Mouse (Mus musculus) R1 (cell line): ENCODE measurements at regions not wholly inside any gene's neighbourhood (a gene's known extent, or its start where the extent isn't known, plus 50 kb on each side); places are given as distances from the start of the nearest gene placed in this dataset.
"Not testable (repeated sequence)": the region's sequence is repeated elsewhere in the genome, so short reads cannot be mapped to it uniquely, and the experiment has no call there.

Experiments used
- DNase-seq: peaks from one replicate; pipeline ENCODE4 v3.0.0-alpha.2; 2018; ENCODE audit warnings: low read depth, low spot score

DNA sequence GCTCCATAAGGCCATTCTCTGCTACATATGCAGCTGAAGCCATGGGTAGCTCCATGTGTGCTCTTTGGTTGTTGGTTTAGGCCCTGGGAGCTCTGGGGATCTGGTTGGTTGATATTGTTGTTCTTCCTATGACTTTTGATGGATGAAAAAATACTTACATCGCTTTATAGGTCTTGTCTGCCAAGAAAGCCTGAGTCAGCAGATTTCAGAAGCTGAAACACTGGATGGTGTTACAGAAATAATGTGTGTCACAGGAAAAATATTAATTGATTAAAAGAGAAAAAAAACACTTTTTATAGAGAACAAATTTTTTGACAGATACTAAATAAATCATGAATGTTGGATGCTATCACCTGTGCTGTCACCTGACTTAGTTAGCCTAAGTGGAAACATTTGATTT is 52.4 kb upstream of the Plxna2 start:
- DNase-seq, result no peak

DNA sequence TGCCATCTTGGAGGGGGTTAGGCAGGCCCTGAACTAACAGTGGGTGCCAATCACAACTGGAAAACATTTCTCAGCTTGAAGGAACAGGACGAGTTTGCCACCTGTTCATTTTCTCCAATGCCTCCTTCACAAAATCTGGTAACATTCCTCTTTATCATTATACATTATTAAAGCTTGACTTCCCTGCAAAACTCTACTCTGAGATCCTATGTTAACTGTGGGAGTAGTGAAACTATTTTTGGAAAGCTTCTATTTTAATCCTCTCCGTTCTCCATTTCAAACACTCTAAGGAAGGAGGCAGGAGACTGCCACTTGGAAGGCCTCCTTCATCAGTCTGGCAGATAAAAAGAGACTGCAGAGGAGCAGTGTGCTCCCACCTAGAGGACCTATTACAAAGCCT is 54.1 kb upstream of the Plxna2 start:
- no peak for DNase-seq

DNA sequence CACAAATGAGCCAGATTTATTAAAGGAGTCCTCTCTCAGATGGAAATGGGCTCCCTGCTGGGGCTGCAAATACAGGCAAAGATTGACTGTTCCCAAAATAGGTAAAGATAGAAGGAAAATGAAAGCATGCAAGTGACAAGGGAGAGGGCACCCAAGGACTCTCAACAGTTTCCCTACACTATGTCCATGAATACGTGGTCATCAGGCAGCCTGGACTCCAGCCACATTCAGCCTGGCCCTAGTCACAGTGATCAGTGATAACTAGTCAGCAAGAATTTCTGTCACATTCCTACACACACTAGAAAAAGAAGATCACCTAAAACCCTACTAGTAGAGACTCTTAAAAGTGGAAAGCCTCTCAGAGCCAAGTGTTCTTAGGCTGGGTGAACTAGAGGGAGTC is 56.9 kb upstream of the Plxna2 start:
- DNase-seq, result no peak

DNA sequence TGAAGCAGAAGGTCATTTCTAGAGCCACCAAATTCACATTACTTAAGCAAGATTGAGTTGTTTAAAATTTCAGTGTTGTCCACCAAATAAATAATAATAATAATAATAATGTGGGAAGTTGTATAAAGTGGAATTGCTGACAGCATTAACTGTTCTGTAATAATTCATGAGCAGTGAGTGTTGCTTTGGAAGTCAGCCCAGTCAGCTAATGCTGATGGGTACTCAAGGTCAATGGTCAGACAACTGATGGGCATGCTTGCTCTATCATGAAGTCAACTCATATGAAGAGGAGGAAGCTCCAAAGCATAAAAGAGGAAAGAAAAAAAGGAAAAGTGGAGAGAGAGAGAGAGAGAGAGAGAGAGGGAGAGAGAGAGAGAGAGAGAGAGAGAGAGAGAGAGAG is 69.4 kb upstream of the Plxna2 start:
- no peak for DNase-seq

DNA sequence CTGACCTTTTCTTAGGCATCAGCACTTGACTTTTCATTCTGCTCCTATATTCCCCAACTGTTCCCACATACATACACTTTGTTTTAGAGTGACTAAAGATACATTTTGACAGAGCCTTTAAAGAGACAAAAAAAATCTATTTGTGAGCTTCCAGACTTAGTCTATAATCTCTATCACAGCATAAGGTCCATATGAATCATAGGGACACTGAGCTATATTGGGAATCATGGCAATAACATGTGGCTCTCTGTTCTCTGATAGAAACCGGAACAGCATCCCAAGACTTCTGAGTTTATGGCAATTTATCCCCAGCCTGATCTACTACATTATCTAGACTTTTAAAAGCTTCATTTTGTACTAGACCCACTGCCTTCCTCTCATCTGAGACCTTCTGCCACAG is 69.8 kb upstream of the Plxna2 start:
- no peak for DNase-seq

DNA sequence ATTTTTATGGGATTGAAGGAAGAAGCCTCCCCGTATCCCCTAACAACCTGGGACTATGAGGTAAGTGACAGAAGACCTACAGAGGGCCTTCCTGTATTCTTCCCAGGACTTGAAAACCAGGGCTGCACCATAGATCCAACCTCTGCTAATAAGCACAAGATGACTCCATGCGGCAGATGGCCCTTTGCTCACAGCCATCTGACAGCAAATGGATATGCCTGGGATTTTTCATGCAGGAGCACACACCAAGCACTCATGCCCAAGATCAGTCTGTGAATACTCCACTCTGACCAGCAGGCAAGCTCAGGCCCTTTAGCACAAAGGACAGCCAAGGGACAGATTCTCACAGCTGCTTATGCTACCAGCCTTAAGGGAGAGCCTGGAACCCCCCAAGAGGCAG is 77.1 kb upstream of the Plxna2 start:
- DNase-seq, result no peak

DNA sequence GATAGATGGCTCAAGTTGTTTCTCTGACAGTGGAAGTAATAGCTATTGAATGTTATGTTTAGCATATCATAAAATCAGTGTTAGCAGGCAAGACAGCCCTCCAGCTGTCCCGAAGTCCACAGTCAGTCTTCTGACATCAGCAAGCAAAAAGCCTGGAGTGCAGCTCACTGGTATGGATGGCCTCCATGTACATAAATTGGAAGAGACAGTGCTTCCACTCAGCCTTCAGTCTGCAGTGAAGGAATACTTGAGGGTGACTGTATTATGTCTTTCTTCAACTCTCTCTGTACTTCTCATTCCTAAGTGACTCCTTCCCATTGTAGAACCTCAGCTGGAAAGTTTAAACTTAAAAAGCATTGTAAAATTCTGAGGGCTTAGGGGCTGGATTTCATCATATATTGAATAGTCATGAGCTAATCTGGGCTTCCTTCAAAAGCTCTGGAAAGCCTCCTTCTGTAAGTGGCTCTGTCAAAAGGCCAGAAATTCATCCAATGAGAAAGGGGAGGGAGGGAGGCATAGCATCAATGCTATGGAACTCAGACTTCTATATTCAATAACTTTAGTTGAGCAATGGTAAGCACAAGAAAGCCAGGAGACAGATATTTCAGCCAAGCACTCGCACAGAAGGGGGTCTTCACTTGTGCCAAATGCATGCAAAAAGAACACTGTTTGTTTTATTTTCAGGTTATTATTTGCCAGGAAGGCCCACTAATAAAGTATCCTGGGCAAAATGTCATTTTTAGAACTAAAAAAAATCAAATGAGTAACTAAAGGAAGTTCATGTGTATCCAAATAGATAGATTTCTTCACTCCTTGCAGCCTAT is 90.5 kb upstream of the Plxna2 start:
- DNase-seq, result no peak

DNA sequence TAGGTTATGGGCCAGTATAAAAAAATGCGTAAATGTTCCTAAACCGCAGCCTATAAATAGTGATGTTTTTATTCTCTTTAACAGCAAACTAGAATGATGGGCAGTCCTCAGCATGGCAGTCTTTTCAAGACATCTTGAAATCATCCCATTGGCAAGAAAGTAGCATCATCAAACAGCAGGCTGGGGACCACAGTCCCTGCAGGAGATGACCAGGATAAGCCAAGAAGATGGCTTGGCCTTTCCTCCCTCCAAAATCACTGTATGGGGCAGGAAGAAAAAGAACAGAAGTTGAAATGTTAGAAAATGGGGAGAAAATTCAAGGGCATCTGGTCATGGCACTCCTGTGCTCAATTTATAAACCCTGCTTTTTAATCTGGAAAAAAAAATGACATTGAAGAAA is 93.0 kb upstream of the Plxna2 start:
- DNase-seq, result no peak

DNA sequence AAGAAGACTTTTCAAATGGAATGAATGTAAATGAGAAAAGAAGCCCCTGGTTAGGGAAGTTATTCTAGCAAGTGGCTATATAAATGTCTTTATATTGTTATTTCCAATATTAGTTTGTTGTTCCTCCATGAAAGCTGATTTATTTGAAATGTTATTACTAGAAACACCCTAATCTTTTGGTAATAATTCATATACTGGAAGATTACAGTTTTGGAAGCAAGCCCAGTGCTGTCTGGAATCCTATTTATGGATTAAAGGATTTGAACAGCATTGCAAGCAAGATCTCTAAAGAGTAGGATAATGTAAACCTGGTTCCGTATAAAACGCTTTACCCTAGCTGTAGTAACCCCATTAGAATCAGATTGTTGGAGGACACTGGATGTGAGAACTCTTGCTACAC is 96.8 kb upstream of the Plxna2 start:
- DNase-seq, result no peak

DNA sequence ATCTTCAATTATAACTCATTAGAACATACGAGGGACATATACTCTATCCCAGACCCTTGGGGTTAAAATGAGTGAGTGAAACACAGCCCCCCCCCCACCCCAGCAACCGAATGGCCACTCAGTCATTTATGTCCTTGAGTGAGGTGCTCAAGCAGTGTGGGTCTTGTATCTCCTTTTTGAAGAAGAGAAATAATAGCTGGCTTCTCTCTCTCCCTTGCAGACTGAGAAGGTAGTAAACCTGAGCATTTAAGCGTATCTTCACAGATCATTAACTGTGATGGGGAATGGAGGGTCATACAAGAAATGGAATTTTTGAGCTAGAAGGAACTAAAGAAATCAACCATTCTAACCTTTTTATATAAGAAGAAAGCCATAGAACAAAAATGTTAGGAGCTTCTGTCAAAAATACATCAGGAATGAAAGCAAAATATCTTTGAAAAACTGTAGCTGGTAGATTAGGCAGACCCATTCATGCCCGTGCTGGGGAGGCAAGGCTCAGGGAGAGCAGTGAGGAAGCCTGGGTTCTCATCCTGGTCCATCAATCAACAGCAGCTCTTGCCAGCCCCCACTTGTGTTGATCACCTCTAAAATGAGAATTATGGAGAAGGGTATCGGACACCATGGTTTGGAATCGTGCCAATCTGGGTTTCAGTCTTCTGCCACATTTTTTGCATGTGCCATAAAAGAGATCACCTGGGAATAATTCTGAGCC is 98.4 kb upstream of the Plxna2 start:
- no peak for DNase-seq

DNA sequence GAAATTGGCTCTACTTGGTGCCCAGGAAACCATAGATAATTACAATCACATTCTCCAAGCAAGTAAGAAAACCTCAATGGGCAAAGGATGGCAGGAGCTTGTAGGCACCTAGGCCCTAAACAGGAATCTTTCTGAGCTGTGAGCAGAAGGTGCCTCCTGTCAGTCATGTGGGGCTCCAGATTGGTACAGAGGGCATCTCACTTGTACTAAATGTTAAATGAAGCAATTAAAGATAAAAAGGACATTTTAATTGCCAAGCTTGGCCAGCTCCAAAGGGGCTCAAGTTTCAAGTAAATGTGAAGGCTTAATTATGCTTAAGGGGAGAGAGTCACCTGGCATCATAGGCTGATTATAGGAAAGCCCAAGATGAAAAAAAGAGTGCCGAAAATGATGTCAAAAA is 101.9 kb upstream of the Plxna2 start:
- no peak for DNase-seq

DNA sequence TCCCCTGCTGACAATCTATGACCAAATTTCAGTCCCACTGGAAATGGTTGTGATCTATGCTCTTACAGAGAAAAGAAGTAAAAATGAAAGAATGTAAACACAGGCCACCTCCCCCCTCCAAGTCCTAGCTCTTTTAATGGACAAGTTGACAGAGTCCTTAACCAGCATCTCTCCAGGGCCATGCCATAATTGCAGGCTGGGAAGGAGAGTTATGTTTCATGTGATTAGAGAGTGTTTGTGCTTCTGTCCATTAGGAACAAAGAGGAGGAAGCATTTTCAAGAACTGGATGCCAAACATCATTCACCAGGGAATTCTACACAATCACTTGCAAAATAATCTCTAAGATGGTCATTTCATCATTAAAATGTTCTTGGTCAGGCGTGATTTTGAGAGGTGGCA is 109.7 kb upstream of the Plxna2 start:
- DNase-seq, result no peak

DNA sequence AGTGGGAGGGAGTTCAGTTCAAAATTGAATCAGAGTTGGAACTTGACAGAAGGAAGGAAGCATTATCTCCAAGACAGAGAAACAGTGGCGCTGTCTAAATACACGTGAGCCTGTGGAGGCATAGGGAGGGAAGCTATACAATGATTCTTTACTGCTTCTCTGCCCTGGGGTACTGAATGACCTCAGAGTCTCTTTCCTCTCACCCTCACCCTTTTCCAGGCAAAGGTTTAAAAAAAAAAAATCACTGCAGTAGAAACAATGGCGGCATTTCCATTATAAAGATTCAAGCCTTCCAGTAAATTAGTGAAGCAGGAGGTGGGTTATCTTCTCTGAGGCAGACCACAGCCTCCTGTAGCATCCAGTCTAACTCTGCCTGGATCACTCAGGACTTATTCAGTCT is 112.2 kb upstream of the Plxna2 start:
- peak; percentile 49 for DNase-seq

DNA sequence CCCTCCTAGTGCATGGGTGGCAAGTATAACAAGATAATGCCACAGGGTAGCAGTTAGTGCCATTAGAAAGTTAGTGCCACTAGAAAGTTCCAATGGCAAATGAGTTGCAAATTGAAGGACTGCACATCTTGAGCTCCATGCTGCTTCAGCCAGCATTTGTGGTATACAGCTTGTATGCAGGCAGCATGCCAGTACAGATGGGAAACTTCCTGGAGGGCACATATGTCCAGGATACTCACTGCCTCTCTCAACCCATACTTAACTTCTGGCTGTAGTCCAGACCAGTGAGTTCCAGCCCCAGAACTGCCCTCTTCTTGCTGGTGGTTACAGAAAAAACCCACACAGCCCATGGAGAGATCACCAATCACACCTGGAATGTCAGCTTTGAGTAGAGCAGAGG is 113.8 kb upstream of the Plxna2 start:
- no peak for DNase-seq

DNA sequence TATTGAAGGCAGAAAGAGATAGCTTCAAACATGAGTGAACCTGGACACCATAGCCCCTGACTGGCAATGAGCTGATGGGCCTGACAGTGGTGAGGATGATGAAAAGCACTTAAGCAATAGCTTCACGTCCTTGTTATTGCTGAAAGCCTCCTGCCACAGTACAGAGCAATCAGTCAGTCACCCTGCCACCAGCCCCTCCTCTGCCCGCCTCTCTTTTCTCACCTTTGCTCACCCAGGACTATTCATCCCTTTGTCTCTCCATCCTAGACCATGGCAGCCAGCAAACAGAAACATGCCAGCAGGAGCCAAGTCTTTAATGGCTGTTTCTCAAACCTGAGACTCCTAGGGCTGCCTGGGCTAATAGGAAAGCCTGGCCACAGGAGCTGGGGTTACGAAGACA is 114.5 kb upstream of the Plxna2 start:
- no peak for DNase-seq

DNA sequence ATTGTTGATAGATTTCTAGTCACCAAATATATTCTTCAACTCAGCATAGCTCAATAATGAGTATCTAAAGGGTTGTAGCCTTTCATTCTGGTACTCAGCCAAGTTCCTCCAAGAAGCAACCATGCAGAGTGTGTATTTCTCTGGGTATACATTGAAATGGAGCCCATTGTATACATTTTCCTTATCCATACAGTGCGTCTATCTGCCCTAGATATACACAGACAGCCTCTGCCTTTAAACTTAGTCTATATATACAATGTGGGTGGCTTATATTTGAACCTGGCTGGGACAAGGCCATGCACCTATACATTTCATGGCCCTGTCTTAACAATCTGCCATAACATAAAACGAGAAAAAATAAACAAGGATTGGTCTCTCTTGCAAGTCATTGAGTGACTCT is 121.6 kb upstream of the Plxna2 start:
- DNase-seq, result no peak

DNA sequence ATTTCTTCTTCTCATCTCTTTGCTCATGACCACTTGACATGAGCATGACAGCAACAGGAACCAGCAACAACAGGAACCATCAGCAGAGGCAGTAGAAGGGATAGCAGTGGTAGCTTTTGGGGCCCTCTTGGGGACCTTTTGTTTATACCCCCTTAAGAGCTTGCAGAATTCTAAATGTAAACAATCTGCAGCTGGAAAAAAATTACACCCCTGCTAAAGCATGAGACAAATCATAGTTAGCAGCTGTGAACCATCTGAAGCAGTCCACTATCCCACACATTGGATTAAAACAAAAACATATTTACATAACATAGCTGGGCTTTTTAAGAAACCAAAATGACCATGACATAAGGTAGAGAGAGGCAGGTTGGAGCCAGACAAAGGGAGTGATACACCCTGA is 126.9 kb upstream of the Plxna2 start:
- no peak for DNase-seq

DNA sequence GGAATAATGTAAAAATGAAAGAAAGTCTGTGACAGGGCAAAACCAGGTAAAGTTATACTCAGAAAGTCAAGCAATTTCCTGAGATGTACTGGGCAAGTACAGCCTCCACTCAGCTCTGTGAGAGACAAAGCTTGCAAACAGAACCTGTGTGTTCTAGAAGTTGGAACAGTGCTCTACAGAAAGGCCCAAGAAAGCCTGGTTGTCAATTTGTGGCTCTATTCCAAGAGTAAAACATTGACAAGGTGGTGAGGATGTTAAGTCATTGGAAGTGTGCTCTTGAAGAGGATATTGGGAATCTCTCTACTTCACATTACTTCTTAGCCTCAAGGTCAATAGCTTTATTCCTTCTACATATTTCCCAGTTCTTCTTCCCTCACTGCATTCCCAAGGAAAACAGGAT is 129.9 kb upstream of the Plxna2 start:
- no peak for DNase-seq

DNA sequence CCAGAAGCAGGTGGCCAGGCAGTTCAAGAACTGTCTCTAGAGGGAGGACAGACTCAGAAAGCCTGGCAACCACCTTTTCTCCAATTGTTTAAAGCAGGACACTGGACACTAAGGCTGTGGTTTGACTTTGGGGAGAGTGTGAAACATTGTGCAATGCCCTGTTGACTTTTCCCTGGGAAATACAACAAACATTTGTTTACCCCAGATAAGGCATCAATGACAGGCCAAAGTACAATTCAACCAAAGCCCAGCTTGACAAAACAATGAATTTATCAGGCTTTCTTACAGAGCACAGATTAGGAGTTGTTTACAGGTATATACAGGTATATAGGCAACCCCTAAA is 135.3 kb upstream of the Plxna2 start:
- DNase-seq, result no peak

DNA sequence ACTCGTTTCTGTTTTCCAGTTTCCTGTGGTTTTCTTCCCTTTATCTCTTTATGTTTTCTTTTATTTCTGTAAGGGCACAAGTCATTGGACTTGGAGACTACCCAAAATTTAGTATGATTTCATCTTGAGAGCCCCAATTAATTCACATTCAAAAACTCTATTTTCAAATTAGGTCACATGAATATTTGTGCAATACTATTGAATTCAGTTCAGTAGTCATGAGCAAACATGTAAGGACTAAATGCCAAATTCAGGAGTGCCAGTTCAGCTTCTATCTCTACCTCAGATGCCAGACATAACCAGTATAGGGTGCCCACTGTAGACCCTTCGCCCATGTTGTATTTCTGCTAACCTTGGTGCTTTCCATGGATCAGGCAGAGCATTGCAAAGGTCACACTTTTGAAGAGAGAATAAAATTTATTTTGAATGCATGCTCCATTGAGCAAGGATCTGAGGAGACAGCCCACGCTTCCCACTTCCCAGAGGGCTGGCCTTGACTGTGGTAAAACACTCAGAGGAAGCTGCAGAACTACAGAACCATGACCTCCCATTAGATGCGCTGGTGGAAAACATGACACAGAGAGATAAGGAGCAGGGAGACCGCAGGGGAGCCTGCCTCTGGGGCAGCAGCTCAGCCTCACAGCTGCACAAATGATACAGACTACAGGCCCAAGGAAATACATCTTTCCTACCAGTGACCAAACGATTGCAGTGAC is 135.9 kb upstream of the Plxna2 start:
- no peak for DNase-seq

DNA sequence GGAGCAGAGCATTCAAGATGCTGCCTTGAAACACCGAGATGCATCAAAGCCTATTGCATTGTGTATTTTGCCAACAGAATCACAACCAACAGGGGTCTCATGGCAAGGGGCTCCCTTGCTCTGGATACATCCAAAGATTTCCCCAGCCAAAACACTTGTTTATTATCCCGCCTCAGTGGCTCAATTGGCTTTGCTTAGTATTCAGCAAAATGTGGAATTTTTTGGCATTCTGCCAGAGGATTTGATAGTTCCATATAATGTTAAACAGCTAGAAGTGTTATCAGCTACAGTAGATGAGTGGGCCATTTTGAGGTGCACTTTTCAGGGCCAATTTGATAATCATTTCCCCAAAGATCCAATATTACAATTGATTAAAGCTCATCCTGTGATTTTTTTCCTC is 146.7 kb upstream of the Plxna2 start:
- not testable (repeated sequence) for DNase-seq

DNA sequence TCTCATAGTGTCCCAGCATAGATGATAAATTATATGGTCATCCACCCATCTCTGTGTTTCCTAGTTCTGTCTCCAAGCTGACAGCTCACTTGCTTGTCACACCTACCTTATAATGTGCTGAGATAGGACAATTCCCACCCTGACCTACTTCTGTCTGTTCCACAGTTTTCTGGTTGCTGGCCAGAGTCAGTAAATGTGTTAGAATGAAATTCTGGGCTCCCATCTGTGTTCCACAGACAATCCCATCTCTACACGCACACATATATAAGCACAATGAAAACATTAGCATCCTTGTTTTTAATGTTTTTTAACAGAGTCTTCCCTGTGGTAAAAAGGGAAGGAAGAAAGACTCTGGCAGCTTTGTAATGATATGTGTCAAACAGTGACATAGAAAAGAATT is 165.5 kb upstream of the Plxna2 start:
- DNase-seq, result no peak

DNA sequence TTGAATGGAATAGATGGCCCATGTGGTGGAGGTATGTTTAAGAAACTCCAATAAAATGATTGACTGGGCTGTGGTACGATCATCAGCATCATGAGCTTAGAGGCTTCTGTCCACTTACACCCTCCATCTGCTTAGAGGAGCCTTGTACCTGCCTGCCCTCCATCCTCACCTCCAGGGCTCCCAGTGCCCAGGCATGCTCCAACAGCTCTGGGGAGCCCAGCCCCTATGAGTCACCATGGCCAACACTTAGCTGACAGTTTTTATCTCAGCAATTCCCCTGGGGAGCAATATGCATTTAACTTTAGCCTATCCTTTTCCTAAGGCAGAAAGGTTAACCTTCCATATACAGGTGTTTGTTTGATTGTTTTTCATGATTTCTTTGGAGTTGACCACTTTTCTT is 174.3 kb upstream of the Plxna2 start:
- DNase-seq, result no peak
